Mouse (Mus musculus): ENCODE data around the gene Tbxas1.

DNA sequence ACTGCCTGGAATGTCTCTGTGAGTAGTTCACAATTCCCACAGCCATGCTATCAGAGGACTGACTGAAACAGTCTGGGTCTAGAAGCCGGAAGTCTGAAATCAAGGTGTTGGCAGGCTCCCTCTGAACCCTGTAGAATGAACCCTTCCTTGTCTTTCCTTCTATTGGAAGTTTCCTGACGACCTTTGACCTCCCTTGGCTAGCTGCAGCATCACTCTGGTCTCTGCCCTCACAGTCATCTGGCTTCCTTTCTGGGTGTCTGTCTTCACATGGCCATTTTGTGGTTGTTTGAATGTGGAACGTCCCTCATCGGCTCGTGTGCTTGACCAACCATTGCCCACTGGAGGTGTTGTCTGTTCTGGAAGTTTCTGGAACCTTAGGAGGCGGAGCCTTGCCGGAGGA, 69.6 kb downstream of the Tbxas1 start:
- TF ChIP-seq EP300 (IDR thresholded peaks at IDR 0.05) (no peak), CTCF (IDR thresholded peaks at IDR 0.05) (no peak)

Data from lung, postnatal 0 days (tissue).